Mouse (Mus musculus) cerebellum, adult 2 months (tissue): ENCODE measurements at regions not wholly inside any gene's neighbourhood (a gene's known extent, or its start where the extent isn't known, plus 50 kb on each side); places are given as distances from the start of the nearest gene placed in this dataset.

Source experiments
- DNase-seq, 2 experiments: peaks; one replicate each; pipeline ENCODE4 v3.0.0; 2021
- H3K27ac ChIP-seq: fragments of 200-500 bp; 2 replicates; pipeline ENCODE4 v1.5.1; 2012; ENCODE audit warnings: low read length, control low read depth, inconsistent platforms; ENCODE audit not compliant: insufficient read depth
- H3K27me3 ChIP-seq: fragments of 200-500 bp; 2 replicates; pipeline ENCODE4 v1.6.1; 2012; ENCODE audit warnings: inconsistent platforms, mild to moderate bottlenecking, low read length, moderate library complexity; ENCODE audit not compliant: control insufficient read depth, insufficient read depth
- H3K4me1 ChIP-seq: fragments of 200-500 bp; 2 replicates; pipeline ENCODE4 v1.6.1; 2011; ENCODE audit warnings: low read length; ENCODE audit not compliant: control insufficient read depth, insufficient read depth
- H3K4me3 ChIP-seq: fragments of 200-500 bp; replicated peaks from 2 replicates; pipeline ENCODE3; 2011; ENCODE audit warnings: mild to moderate bottlenecking, low read depth, low read length, control low read depth; ENCODE audit not compliant: insufficient read depth
- CTCF ChIP-seq: fragments of 200-500 bp; IDR thresholded peaks from 2 replicates; pipeline ENCODE4 v1.5.1; 2011; ENCODE audit warnings: low read depth, mild to moderate bottlenecking, control low read depth, low read length, moderate library complexity, borderline replicate concordance; ENCODE audit not compliant: insufficient read depth
- POLR2A ChIP-seq: fragments of 200-500 bp; IDR thresholded peaks from 2 replicates; pipeline ENCODE4 v1.6.1; 2011; ENCODE audit warnings: low read length, control low read depth, borderline replicate concordance; ENCODE audit not compliant: insufficient read depth
- WGBS: fragments of 180-500 bp; shearing (Covaris S2); methylation state at CpG from one replicate; pipeline ENCODE4 v1.1.7; 2018; 5-methylcytosine and 5-hydroxymethylcytosine counted together

DNA sequence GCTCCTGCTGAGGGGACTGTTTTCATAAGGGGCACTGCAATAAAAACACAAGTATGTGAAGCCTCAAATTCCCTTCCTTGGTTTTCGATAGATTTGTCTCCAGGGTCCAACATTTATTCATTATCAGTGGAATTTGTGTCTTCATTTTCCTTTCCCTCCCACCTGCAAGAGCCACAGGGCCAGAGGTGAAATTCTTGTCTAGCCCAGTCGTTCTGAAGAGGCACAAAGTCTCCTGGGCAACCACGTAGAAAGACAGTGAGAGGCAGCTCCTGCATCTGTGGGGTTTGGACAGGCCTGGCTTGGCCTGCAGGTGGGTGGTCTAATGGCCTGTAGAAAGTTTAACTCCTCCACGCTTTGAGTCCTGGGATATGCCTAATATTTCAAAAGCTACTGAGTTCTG, 211.3 kb upstream of the Daam1 start:
- no peak overlapping the region for H3K27ac ChIP-seq
- DNase-seq, result no peak
- H3K27me3 ChIP-seq, result no peaks in the 10 kb centered on the region
- no peak overlapping the region for H3K4me3 ChIP-seq
- TF ChIP-seq CTCF, result no peak
- TF ChIP-seq POLR2A, result no peak
- H3K4me1 ChIP-seq, result peaks cover 4% of the 10 kb centered on the region; the same call in 1 of the 2 replicates
- WGBS, result 78% methylated on average over 4 of the region's 4 CpGs

DNA sequence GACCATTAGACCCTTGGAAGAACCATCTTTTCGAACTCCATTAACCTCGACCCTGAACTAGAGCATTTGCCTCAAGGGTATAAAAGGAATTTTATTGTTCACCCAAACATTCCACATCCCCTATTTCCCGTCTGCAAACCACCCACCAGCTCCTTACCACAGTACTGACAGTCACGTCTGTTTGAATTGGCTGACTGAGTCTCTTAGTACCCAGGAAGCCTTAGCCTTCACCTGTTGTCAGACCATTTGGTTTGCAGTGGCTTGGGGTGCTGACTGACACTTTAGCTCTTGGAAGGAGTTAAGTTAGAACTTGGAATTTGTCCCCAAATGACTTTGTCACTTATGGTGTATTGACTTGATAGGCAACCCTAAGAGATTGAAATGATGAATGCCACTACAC, 209.3 kb upstream of the Daam1 start:
- no peak for DNase-seq
- no peak overlapping the region for H3K27ac ChIP-seq
- peaks cover 4% of the 10 kb centered on the region; the same call in 1 of the 2 replicates for H3K4me1 ChIP-seq
- no peaks in the 10 kb centered on the region for H3K27me3 ChIP-seq
- H3K4me3 ChIP-seq, result no peak overlapping the region
- TF ChIP-seq CTCF (no peak), POLR2A (no peak)
- WGBS, result 83% methylated on average over 4 of the region's 4 CpGs

- DNase-seq, result no peak
- H3K27me3 ChIP-seq, result no peaks in the 10 kb centered on the region
- 84% methylated on average over 2 of the region's 2 CpGs for whole genome bisulfite sequencing
- no peak overlapping the region for H3K4me3 ChIP-seq
- H3K4me1 ChIP-seq, result peaks cover 9% of the 10 kb centered on the region
- TF ChIP-seq POLR2A (no peak), CTCF (no peak)
- no peak overlapping the region for H3K27ac ChIP-seq
These were observed 208.1 kb upstream of the Daam1 start for GRCm38 (mm10) chr12:71622761-71623160.

- DNase-seq, result no peak
- H3K27me3 ChIP-seq, result no peaks in the 10 kb centered on the region
- TF ChIP-seq CTCF, result no peak
- TF ChIP-seq POLR2A, result no peak
- H3K4me3 ChIP-seq, result no peak overlapping the region
- H3K4me1 ChIP-seq, result peaks cover 12% of the 10 kb centered on the region
- H3K27ac ChIP-seq, result peak overlapping the region; percentile 49; the same call in 1 of the 2 replicates
- WGBS, result 98% methylated on average over 5 of the region's 5 CpGs
These were observed 207.6 kb upstream of the Daam1 start for GRCm38 (mm10) chr12:71623271-71623670.

DNA sequence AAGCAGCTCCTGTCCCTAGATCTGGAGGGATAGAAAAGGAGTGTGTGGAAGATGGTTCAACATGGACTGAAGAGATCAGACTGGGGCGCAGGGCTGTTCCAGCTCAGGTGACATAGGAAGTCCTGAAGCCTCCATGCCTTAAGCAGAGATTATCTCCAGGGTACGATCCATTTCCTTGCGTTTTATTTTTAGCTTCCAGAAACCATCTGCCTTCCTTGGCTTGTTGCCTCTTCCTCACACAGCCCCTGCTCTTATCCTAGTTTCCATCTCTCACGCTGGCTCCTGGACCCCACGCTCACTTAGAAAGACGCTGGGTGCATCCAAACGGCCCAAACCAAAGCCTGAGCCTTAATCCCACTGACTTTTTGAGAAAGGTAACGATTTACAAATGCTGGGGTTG, 206.8 kb upstream of the Daam1 start:
- peak; percentile 51 to 71 for DNase-seq
- peaks cover 12% of the 10 kb centered on the region for H3K4me1 ChIP-seq
- no peak overlapping the region for H3K4me3 ChIP-seq
- peak overlapping the region; percentile 58; the same call in 1 of the 2 replicates for H3K27ac ChIP-seq
- peak; percentile 21; the same call in 1 of the 2 replicates for TF ChIP-seq POLR2A
- no peak for TF ChIP-seq CTCF
- H3K27me3 ChIP-seq, result no peaks in the 10 kb centered on the region
- 10% methylated on average over 8 of the region's 8 CpGs for WGBS

GRCm38 (mm10) chr12:71624676-71625075, 206.2 kb upstream of the Daam1 start:
- DNase-seq, result no peak
- H3K4me3 ChIP-seq, result no peak overlapping the region
- peaks cover 12% of the 10 kb centered on the region for H3K4me1 ChIP-seq
- TF ChIP-seq POLR2A, result no peak
- TF ChIP-seq CTCF, result no peak
- H3K27ac ChIP-seq, result no peak overlapping the region
- 82% methylated on average over 6 of the region's 6 CpGs for WGBS
- no peaks in the 10 kb centered on the region for H3K27me3 ChIP-seq

- 94% methylated on average over 4 of the region's 4 CpGs for WGBS
- no peaks in the 10 kb centered on the region for H3K27me3 ChIP-seq
- no peak overlapping the region for H3K4me3 ChIP-seq
- peaks cover 12% of the 10 kb centered on the region for H3K4me1 ChIP-seq
- no peak for DNase-seq
- no peak overlapping the region for H3K27ac ChIP-seq
- TF ChIP-seq POLR2A (no peak), CTCF (no peak)
These were observed 205.8 kb upstream of the Daam1 start for GRCm38 (mm10) chr12:71625115-71625514.

DNA sequence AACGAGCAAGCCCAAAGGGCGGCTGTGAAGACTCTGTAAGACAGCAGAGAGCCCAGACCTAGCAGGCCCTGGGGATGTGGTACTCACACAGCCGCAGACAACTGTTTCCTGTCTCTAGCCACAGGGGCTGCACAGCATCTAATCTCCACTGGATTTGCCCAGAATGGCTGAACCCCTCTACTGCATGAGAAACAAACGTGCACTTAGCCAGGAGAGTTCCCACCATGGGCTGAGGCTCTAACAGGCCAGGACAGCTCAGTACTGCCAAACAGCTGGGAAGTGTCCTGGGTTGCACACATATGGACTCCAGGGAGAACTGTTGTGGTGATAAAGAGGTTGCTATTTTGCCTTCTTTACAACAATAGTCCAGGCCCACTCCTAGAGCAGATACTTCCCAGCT, 204.1 kb upstream of the Daam1 start:
- no peak overlapping the region for H3K4me3 ChIP-seq
- H3K27ac ChIP-seq, result no peak overlapping the region
- H3K27me3 ChIP-seq, result no peaks in the 10 kb centered on the region
- peaks cover 12% of the 10 kb centered on the region for H3K4me1 ChIP-seq
- TF ChIP-seq POLR2A (no peak), CTCF (no peak)
- no peak for DNase-seq
- 87% methylated on average over 4 of the region's 4 CpGs for WGBS
